Mouse (Mus musculus) thymus, adult 2 months (tissue): Measurements from ENCODE around the gene 1600012H06Rik.
"Not testable (repeated sequence)": the region's sequence is repeated elsewhere in the genome, so short reads cannot be mapped to it uniquely, and the experiment has no call there.

Source experiments
- CTCF ChIP-seq: fragments of 200-500 bp; IDR thresholded peaks from 2 replicates; pipeline ENCODE4 v1.5.1; 2012; ENCODE audit warnings: mild to moderate bottlenecking, control low read depth, low read length, moderate library complexity, borderline replicate concordance; ENCODE audit not compliant: control insufficient read depth, poor library complexity, insufficient read depth; ENCODE audit errors: extremely low read depth
- POLR2A ChIP-seq: fragments of 200-500 bp; IDR thresholded peaks from 2 replicates; pipeline ENCODE4 v1.6.1; 2012; ENCODE audit warnings: mild to moderate bottlenecking, low read length, control low read depth, moderate library complexity; ENCODE audit not compliant: control insufficient read depth, poor library complexity, insufficient read depth; ENCODE audit errors: extremely low read depth

- not testable (repeated sequence) for TF ChIP-seq POLR2A, CTCF
Measured at GRCm38 (mm10) chr17:14935280-14935679, 7.7 kb upstream of the 1600012H06Rik start.
